Mouse (Mus musculus): ENCODE data around the gene Stx6. TPM values are rescaled to one million over a fixed set of nuclear protein-coding genes. Genes with fewer than 3 reads are reported as not detected.
A peak's percentile ranks its signal among the peaks of the same experiment; 100 is the strongest.

Gene Stx6
- polyA plus RNA-seq, 1 experiment from 2014 or later: 69.7 TPM

DNA sequence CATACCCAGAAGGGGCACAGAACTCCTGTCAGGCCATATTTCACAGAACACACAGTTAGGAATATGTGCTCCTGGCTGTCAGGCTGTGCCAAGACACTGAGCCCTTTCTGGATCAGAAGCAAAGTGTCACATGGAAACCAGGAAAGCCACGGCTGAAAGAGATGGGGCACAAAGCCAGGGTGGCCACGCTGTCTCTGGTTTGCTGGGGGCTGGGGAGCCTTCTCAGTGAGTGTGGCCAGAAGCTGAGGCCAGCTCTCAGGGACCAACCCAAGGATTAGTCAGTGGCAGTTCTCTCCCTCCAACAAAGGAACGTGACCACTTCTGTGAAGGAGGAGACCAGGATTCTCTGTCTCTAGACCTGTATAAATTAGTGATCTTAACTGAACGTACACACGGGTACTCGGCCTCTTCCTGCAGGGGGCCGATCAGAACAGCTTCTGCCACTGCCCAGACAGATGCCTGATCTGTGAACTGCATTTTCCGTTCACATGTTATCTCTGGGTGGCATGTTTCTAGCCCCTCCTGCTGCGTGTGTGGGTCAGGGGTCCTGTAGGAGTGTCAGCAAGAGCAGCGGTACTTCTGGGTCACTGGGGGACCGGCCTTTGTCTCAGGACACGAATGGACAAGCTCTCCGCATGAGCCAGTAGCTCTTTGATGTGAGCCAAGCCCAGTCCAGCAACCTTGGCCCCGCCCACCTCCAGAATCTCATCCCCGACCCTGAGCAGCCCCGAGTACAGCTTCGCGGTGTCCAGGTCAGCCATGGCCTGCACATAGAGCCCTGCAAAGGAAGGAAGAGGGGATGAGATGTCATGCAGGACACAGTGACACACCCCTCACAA, 54.6 kb downstream of the Stx6 start:
- peak overlapping the region; percentile 30; the same call in 1 of the 2 replicates for H3K9ac ChIP-seq (ENCODE audit: low read depth, low read length)
- H3K9me3 ChIP-seq (ENCODE audit: control insufficient read depth, low read length): no peaks in the 10 kb centered on the region
- H3K4me1 ChIP-seq (ENCODE audit: control insufficient read depth, insufficient read depth, low read length): peaks cover 32% of the 10 kb centered on the region
- 30% methylated on average over 18 of the region's 18 CpGs for WGBS
- peak; percentile 2; the same call in 1 of the 2 replicates for ATAC-seq (ENCODE audit: low read depth)
- no peaks in the 10 kb centered on the region for H3K27me3 ChIP-seq (replicated peaks; ENCODE audit: control insufficient read depth, insufficient read depth, low read length)
- H3K36me3 ChIP-seq (ENCODE audit: control insufficient read depth, insufficient read depth, low read length): no peaks in the 10 kb centered on the region
- peak overlapping the region; percentile 67 for H3K27ac ChIP-seq (replicated peaks; ENCODE audit: low read depth, low read length)
- DNase-seq (ENCODE audit: low spot score): no peak
- H3K4me3 ChIP-seq (ENCODE audit: low read depth, low read length): no peak overlapping the region
- H3K4me2 ChIP-seq (ENCODE audit: low read depth, low read length): no peak overlapping the region

DNA sequence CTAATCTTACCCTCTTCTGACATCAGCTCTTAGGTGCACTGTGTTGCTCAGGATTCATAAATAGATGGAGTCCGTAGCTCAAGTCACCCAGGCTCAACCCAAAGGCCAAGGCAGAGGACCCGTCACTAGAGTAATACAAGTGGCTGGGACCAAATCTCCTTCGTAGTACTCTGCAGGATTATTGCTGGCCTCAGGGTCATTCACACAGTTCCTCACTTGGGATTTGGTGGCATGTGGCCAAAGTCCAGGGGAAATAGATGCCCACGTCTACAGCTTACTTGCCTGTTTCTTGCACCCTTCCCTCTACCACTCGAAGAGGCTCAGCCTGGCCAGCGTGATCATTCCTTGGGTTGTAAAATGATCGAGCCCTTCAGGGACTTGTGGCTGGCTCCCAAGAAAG, 55.4 kb downstream of the Stx6 start:
- ATAC-seq (ENCODE audit: low read depth): no peak
- no peak overlapping the region for H3K27ac ChIP-seq (replicated peaks; ENCODE audit: low read depth, low read length)
- H3K4me1 ChIP-seq (ENCODE audit: control insufficient read depth, insufficient read depth, low read length): peaks cover 32% of the 10 kb centered on the region
- H3K4me3 ChIP-seq (ENCODE audit: low read depth, low read length): no peak overlapping the region
- no peaks in the 10 kb centered on the region for H3K9me3 ChIP-seq (ENCODE audit: control insufficient read depth, low read length)
- no peaks in the 10 kb centered on the region for H3K27me3 ChIP-seq (replicated peaks; ENCODE audit: control insufficient read depth, insufficient read depth, low read length)
- WGBS: 76% methylated on average over 7 of the region's 7 CpGs
- H3K4me2 ChIP-seq (ENCODE audit: low read depth, low read length): no peak overlapping the region
- H3K36me3 ChIP-seq (ENCODE audit: control insufficient read depth, insufficient read depth, low read length): no peaks in the 10 kb centered on the region
- DNase-seq (ENCODE audit: low spot score): no peak
- no peak overlapping the region for H3K9ac ChIP-seq (ENCODE audit: low read depth, low read length)

DNA sequence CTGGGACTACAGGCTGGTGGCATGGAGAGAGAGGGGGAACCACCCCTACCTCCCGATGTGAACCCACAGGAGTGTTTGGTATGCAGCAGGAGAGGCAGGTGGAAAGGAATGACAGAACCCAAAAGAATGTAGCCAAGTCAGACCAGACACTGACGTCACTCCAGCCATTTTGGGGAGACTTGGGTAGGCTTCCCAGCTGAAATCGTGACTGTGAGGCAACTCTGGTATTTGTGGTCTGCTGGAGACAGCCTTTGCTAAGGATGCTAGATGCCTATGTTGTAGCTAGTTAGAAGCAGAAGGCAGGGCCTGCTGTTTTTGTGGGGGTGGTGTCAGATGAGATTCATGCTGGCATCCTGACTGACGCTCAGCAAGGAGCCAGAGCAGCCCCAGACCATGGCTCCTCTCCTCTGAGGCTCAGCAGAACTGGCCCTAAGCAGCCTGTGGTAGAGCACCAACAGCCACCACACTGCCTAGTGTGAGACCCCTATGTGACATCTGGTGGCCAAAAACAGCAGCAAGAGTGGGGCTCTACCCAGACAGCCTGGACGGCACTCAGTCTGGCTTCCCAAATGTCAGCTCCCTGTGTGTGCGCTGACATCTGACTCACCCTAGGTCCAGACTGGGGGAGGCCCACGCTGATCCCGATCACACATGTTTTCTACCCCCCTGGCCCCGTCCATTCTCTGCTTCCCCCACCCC, 56.7 kb downstream of the Stx6 start:
- WGBS: 47% methylated on average over 9 of the region's 9 CpGs
- Histone ChIP-seq H3K4me1 (ENCODE audit: control insufficient read depth, insufficient read depth, low read length) (peaks cover 32% of the 10 kb centered on the region), H3K9me3 (ENCODE audit: control insufficient read depth, low read length) (no peaks in the 10 kb centered on the region), H3K4me3 (ENCODE audit: low read depth, low read length) (no peak overlapping the region), H3K36me3 (ENCODE audit: control insufficient read depth, insufficient read depth, low read length) (peaks cover 3% of the 10 kb centered on the region; the same call in 1 of the 2 replicates), H3K27ac (replicated peaks; ENCODE audit: low read depth, low read length) (no peak overlapping the region), H3K9ac (ENCODE audit: low read depth, low read length) (no peak overlapping the region), H3K4me2 (ENCODE audit: low read depth, low read length) (no peak overlapping the region), H3K27me3 (replicated peaks; ENCODE audit: control insufficient read depth, insufficient read depth, low read length) (no peaks in the 10 kb centered on the region)
- ATAC-seq (ENCODE audit: low read depth) (peak; percentile 30; the same call in 1 of the 2 replicates), DNase-seq (ENCODE audit: low spot score) (no peak)

DNA sequence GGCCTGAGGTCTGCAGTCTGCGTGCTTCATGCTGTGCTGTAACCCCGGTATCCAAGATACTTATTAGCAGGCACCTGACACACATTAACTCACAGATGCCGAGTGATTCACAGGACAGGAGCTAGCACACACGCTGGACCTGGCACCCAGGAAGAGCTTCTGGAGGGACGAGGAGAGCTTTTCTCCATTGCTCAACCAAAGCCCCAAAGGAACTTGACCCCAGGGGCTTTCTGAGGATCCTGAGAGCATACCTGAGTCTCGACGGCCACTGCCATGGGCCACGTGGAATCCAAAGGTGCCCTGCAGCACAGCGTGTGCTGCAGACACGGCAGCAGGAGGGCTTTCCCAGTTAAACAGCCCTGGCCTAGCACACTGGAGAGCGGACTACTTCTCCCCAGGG, 57.8 kb downstream of the Stx6 start:
- Histone ChIP-seq H3K9ac (ENCODE audit: low read depth, low read length) (peak overlapping the region; percentile 32; the same call in 1 of the 2 replicates), H3K4me2 (ENCODE audit: low read depth, low read length) (peak overlapping the region; percentile 8; the same call in 1 of the 2 replicates), H3K36me3 (ENCODE audit: control insufficient read depth, insufficient read depth, low read length) (peaks cover 6% of the 10 kb centered on the region; the same call in 1 of the 2 replicates), H3K27ac (replicated peaks; ENCODE audit: low read depth, low read length) (0 out of 2 replicates have a peak overlapping the region, but pooled peaks have one; percentile 31), H3K27me3 (replicated peaks; ENCODE audit: control insufficient read depth, insufficient read depth, low read length) (no peaks in the 10 kb centered on the region), H3K4me1 (ENCODE audit: control insufficient read depth, insufficient read depth, low read length) (peaks cover 27% of the 10 kb centered on the region), H3K9me3 (ENCODE audit: control insufficient read depth, low read length) (no peaks in the 10 kb centered on the region), H3K4me3 (ENCODE audit: low read depth, low read length) (no peak overlapping the region)
- no peak for DNase-seq (ENCODE audit: low spot score)
- no peak for ATAC-seq (ENCODE audit: low read depth)
- 54% methylated on average over 11 of the region's 11 CpGs for WGBS

DNA sequence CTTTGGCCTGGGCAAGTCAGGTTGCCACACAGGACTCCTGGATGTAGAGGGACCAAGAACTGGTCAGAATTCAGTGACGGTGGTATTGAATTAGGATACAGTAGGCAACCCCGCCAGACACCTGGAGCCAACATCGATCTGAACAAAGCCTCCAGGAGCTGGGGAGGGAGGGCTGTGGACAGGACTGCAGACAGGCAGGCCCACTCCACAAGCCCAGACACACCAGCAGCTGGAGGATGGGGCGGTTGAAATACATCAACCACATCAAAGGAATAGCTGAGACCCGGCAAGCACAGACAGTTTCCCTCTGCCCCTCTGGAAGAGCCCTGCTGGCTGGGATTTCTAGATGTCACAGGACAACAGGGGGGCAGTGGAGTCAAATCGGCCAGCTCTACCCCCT, 58.3 kb downstream of the Stx6 start:
- Histone ChIP-seq H3K4me2 (ENCODE audit: low read depth, low read length) (peak overlapping the region; percentile 8; the same call in 1 of the 2 replicates), H3K27me3 (replicated peaks; ENCODE audit: control insufficient read depth, insufficient read depth, low read length) (no peaks in the 10 kb centered on the region), H3K9ac (ENCODE audit: low read depth, low read length) (peak overlapping the region; percentile 32; the same call in 1 of the 2 replicates), H3K4me3 (ENCODE audit: low read depth, low read length) (no peak overlapping the region), H3K27ac (replicated peaks; ENCODE audit: low read depth, low read length) (peak overlapping the region; percentile 31; the same call in 1 of the 2 replicates), H3K9me3 (ENCODE audit: control insufficient read depth, low read length) (no peaks in the 10 kb centered on the region), H3K4me1 (ENCODE audit: control insufficient read depth, insufficient read depth, low read length) (peaks cover 32% of the 10 kb centered on the region), H3K36me3 (ENCODE audit: control insufficient read depth, insufficient read depth, low read length) (peaks cover 6% of the 10 kb centered on the region; the same call in 1 of the 2 replicates)
- WGBS: 42% methylated on average over 6 of the region's 6 CpGs
- DNase-seq (ENCODE audit: low spot score): peak; percentile 68
- ATAC-seq (ENCODE audit: low read depth): peak; percentile 28; the same call in 1 of the 2 replicates

DNA sequence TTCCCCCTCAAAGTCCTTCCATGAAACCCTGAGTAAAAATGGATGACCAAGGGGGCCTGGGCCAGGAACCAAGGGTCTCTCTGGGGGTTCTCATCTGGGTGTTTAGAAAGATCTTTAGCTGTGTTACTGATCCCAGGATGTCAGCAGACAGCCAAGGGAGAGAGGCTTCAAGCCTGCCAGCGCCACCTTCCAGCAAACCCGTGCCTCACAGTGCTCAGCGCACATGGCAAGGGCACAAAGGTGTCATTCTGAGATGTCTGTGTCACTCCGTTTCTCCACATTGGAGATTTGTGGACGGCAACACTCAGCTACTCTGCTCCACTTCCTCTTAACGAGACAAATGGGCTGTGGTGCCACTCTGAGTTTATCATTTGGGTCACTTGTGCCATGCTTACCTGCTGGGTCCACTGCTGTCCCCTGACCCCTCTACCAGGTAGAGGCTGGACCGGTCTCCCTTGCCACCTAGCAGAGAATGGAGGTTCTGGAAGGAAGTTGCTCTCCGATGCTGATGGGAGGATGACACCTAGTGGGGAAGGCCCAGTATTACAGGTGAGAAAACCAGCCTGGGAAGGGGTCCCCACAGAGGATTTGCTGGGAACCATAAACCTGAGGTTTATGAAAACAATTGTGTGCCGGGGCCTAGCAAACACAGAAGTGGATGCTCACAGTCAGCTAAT, 59.5 kb downstream of the Stx6 start:
- no peak overlapping the region for H3K4me2 ChIP-seq (ENCODE audit: low read depth, low read length)
- peaks cover 6% of the 10 kb centered on the region; the same call in 1 of the 2 replicates for H3K36me3 ChIP-seq (ENCODE audit: control insufficient read depth, insufficient read depth, low read length)
- no peaks in the 10 kb centered on the region for H3K9me3 ChIP-seq (ENCODE audit: control insufficient read depth, low read length)
- no peak for DNase-seq (ENCODE audit: low spot score)
- H3K4me1 ChIP-seq (ENCODE audit: control insufficient read depth, insufficient read depth, low read length): peaks cover 27% of the 10 kb centered on the region
- no peak overlapping the region for H3K9ac ChIP-seq (ENCODE audit: low read depth, low read length)
- H3K27me3 ChIP-seq (replicated peaks; ENCODE audit: control insufficient read depth, insufficient read depth, low read length): no peaks in the 10 kb centered on the region; the same call in 1 of the 2 replicates
- no peak overlapping the region for H3K27ac ChIP-seq (replicated peaks; ENCODE audit: low read depth, low read length)
- 53% methylated on average over 9 of the region's 9 CpGs for WGBS
- H3K4me3 ChIP-seq (ENCODE audit: low read depth, low read length): no peak overlapping the region
- ATAC-seq (ENCODE audit: low read depth): no peak

DNA sequence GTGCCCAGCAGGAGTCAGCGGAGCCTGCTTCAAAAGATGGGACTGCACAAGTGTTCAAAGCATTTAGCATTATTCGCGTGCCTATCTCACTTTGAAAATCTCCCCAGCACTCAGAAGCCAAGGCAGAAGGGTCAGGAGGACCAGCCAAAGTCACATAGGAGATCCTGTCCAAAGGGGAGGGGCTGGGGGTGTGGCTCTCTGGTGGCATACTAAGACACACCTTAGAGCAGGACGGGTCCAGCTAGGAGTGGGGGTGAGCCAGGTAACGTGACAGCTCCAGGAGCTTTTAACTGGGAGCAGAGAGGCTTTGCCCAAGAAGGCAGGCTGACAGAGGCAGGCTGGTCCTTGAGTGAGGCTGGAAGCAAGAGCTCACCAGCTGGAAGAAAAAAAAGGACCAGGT, 60.4 kb downstream of the Stx6 start:
- ATAC-seq (ENCODE audit: low read depth) (no peak), DNase-seq (ENCODE audit: low spot score) (no peak)
- H3K36me3 ChIP-seq (ENCODE audit: control insufficient read depth, insufficient read depth, low read length): peaks cover 6% of the 10 kb centered on the region; the same call in 1 of the 2 replicates
- H3K9me3 ChIP-seq (ENCODE audit: control insufficient read depth, low read length): no peaks in the 10 kb centered on the region
- H3K27ac ChIP-seq (replicated peaks; ENCODE audit: low read depth, low read length): no peak overlapping the region
- 77% methylated on average over 5 of the region's 5 CpGs for WGBS
- peaks cover 20% of the 10 kb centered on the region for H3K4me1 ChIP-seq (ENCODE audit: control insufficient read depth, insufficient read depth, low read length)
- H3K4me2 ChIP-seq (ENCODE audit: low read depth, low read length): no peak overlapping the region
- no peaks in the 10 kb centered on the region; the same call in 1 of the 2 replicates for H3K27me3 ChIP-seq (replicated peaks; ENCODE audit: control insufficient read depth, insufficient read depth, low read length)
- H3K4me3 ChIP-seq (ENCODE audit: low read depth, low read length): no peak overlapping the region
- no peak overlapping the region for H3K9ac ChIP-seq (ENCODE audit: low read depth, low read length)

DNA sequence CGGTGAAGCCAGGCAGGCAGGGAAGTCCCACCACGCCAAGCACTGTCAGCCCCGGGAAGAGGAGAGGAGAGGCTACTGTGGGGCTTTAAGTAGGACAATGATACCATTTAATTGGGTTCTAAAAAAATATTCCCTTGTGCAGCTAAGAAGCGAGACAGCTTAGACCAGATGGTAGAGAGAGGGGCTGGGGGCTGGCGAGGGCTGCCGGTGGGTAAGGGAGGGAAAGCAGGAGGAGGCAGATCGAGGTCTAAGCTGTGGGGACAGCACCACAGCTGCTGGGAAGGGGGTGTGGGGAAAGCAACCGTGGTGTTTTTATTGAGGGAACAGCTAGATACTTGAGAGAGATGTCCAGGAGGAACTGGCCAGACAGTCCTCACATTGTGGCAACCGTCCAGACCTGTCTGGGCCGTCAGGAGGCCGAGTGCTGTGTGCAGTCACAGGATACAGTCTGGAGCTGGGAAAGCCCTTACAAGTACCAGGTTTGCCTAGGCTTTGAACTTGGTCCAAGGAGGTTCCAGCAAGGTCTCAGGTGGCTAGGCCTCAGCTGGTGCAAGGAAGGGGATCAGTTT, 63.7 kb downstream of the Stx6 start:
- peaks cover 6% of the 10 kb centered on the region; the same call in 1 of the 2 replicates for H3K36me3 ChIP-seq (ENCODE audit: control insufficient read depth, insufficient read depth, low read length)
- DNase-seq (ENCODE audit: low spot score) (no peak), ATAC-seq (ENCODE audit: low read depth) (no peak; the same call in 1 of the 2 replicates)
- H3K9ac ChIP-seq (ENCODE audit: low read depth, low read length): no peak overlapping the region
- H3K9me3 ChIP-seq (ENCODE audit: control insufficient read depth, low read length): no peaks in the 10 kb centered on the region
- H3K4me2 ChIP-seq (ENCODE audit: low read depth, low read length): no peak overlapping the region
- no peaks in the 10 kb centered on the region; the same call in 1 of the 2 replicates for H3K27me3 ChIP-seq (replicated peaks; ENCODE audit: control insufficient read depth, insufficient read depth, low read length)
- H3K4me3 ChIP-seq (ENCODE audit: low read depth, low read length): no peak overlapping the region
- WGBS: 50% methylated on average over 11 of the region's 11 CpGs
- peaks cover 17% of the 10 kb centered on the region; the same call in 1 of the 2 replicates for H3K4me1 ChIP-seq (ENCODE audit: control insufficient read depth, insufficient read depth, low read length)
- no peak overlapping the region for H3K27ac ChIP-seq (replicated peaks; ENCODE audit: low read depth, low read length)

Measured in embryonic facial prominence, embryonic 14.5 days (tissue).